Mouse (Mus musculus): ENCODE results near the gene Cd79b. TPM values are rescaled to one million over a fixed set of nuclear protein-coding genes. Genes with fewer than 3 reads are reported as not detected.
"Not testable (repeated sequence)": the region's sequence is repeated elsewhere in the genome, so short reads cannot be mapped to it uniquely, and the experiment has no call there.

The Cd79b gene
- polyA plus RNA-seq, 1 experiment from 2014 or later: 1.3 TPM

GRCm38 (mm10) chr11:106349772-106350171, 35.2 kb upstream of the Cd79b start:
- Histone ChIP-seq H3K27ac (replicated peaks; ENCODE audit: low read depth, low read length) (no peak overlapping the region), H3K36me3 (replicated peaks; ENCODE audit: control insufficient read depth, insufficient read depth, low read depth, low read length) (no peaks in the 10 kb centered on the region), H3K4me1 (ENCODE audit: control insufficient read depth, insufficient read depth, low read length) (no peaks in the 10 kb centered on the region), H3K9ac (replicated peaks; ENCODE audit: low read length) (no peak overlapping the region), H3K27me3 (ENCODE audit: control insufficient read depth, insufficient read depth, low read length) (no peaks in the 10 kb centered on the region), H3K4me3 (ENCODE audit: low read depth, low read length) (no peak overlapping the region), H3K9me3 (replicated peaks; ENCODE audit: control insufficient read depth, low read length) (no peaks in the 10 kb centered on the region), H3K4me2 (ENCODE audit: low read depth, low read length) (no peak overlapping the region)
- WGBS: 90% methylated on average over 6 of the region's 6 CpGs
- DNase-seq (ENCODE audit: low spot score) (no peak), ATAC-seq (replicated peaks; ENCODE audit: insufficient number of reproducible peaks, low FRiP score, low TSS enrichment, low read depth) (no peak)

- Histone ChIP-seq H3K27me3 (ENCODE audit: control insufficient read depth, insufficient read depth, low read length) (no peaks in the 10 kb centered on the region), H3K4me3 (ENCODE audit: low read depth, low read length) (no peak overlapping the region), H3K9ac (replicated peaks; ENCODE audit: low read length) (no peak overlapping the region), H3K9me3 (replicated peaks; ENCODE audit: control insufficient read depth, low read length) (no peaks in the 10 kb centered on the region), H3K36me3 (replicated peaks; ENCODE audit: control insufficient read depth, insufficient read depth, low read depth, low read length) (no peaks in the 10 kb centered on the region), H3K4me1 (ENCODE audit: control insufficient read depth, insufficient read depth, low read length) (no peaks in the 10 kb centered on the region), H3K27ac (replicated peaks; ENCODE audit: low read depth, low read length) (no peak overlapping the region), H3K4me2 (ENCODE audit: low read depth, low read length) (no peak overlapping the region)
- DNase-seq (ENCODE audit: low spot score) (peak; percentile 33), ATAC-seq (replicated peaks; ENCODE audit: insufficient number of reproducible peaks, low FRiP score, low TSS enrichment, low read depth) (no peak)
- 51% methylated on average over 6 of the region's 6 CpGs for WGBS
Measured at GRCm38 (mm10) chr11:106344910-106345309, 30.3 kb upstream of the Cd79b start.

- Histone ChIP-seq H3K4me2 (ENCODE audit: low read depth, low read length) (no peak overlapping the region), H3K27ac (replicated peaks; ENCODE audit: low read depth, low read length) (no peak overlapping the region), H3K9ac (replicated peaks; ENCODE audit: low read length) (no peak overlapping the region), H3K9me3 (replicated peaks; ENCODE audit: control insufficient read depth, low read length) (no peaks in the 10 kb centered on the region), H3K4me3 (ENCODE audit: low read depth, low read length) (no peak overlapping the region), H3K36me3 (replicated peaks; ENCODE audit: control insufficient read depth, insufficient read depth, low read depth, low read length) (no peaks in the 10 kb centered on the region), H3K4me1 (ENCODE audit: control insufficient read depth, insufficient read depth, low read length) (no peaks in the 10 kb centered on the region), H3K27me3 (ENCODE audit: control insufficient read depth, insufficient read depth, low read length) (no peaks in the 10 kb centered on the region)
- DNase-seq (ENCODE audit: low spot score): no peak
- WGBS: 81% methylated on average over 9 of the region's 9 CpGs
- no peak for ATAC-seq (replicated peaks; ENCODE audit: insufficient number of reproducible peaks, low FRiP score, low TSS enrichment, low read depth)
Measured at GRCm38 (mm10) chr11:106340990-106341520, 26.5 kb upstream of the Cd79b start.

GRCm38 (mm10) chr11:106339323-106339722, 24.8 kb upstream of the Cd79b start:
- not testable (repeated sequence) for H3K27ac ChIP-seq (replicated peaks; ENCODE audit: low read depth, low read length); H3K4me3 ChIP-seq (ENCODE audit: low read depth, low read length); H3K9ac ChIP-seq (replicated peaks; ENCODE audit: low read length); H3K36me3 ChIP-seq (replicated peaks; ENCODE audit: control insufficient read depth, insufficient read depth, low read depth, low read length); DNase-seq (ENCODE audit: low spot score); H3K9me3 ChIP-seq (replicated peaks; ENCODE audit: control insufficient read depth, low read length); H3K4me1 ChIP-seq (ENCODE audit: control insufficient read depth, insufficient read depth, low read length); H3K4me2 ChIP-seq (ENCODE audit: low read depth, low read length); ATAC-seq (replicated peaks; ENCODE audit: insufficient number of reproducible peaks, low FRiP score, low TSS enrichment, low read depth); H3K27me3 ChIP-seq (ENCODE audit: control insufficient read depth, insufficient read depth, low read length)
- WGBS: 94% methylated on average over 4 of the region's 4 CpGs

GRCm38 (mm10) chr11:106338870-106339269, 24.3 kb upstream of the Cd79b start:
- Histone ChIP-seq H3K9me3 (replicated peaks; ENCODE audit: control insufficient read depth, low read length) (no peaks in the 10 kb centered on the region), H3K4me1 (ENCODE audit: control insufficient read depth, insufficient read depth, low read length) (no peaks in the 10 kb centered on the region), H3K9ac (replicated peaks; ENCODE audit: low read length) (no peak overlapping the region), H3K4me2 (ENCODE audit: low read depth, low read length) (no peak overlapping the region), H3K4me3 (ENCODE audit: low read depth, low read length) (no peak overlapping the region), H3K27me3 (ENCODE audit: control insufficient read depth, insufficient read depth, low read length) (no peaks in the 10 kb centered on the region), H3K27ac (replicated peaks; ENCODE audit: low read depth, low read length) (no peak overlapping the region), H3K36me3 (replicated peaks; ENCODE audit: control insufficient read depth, insufficient read depth, low read depth, low read length) (no peaks in the 10 kb centered on the region)
- WGBS: 82% methylated on average over 7 of the region's 7 CpGs
- DNase-seq (ENCODE audit: low spot score): no peak
- no peak for ATAC-seq (replicated peaks; ENCODE audit: insufficient number of reproducible peaks, low FRiP score, low TSS enrichment, low read depth)

DNA sequence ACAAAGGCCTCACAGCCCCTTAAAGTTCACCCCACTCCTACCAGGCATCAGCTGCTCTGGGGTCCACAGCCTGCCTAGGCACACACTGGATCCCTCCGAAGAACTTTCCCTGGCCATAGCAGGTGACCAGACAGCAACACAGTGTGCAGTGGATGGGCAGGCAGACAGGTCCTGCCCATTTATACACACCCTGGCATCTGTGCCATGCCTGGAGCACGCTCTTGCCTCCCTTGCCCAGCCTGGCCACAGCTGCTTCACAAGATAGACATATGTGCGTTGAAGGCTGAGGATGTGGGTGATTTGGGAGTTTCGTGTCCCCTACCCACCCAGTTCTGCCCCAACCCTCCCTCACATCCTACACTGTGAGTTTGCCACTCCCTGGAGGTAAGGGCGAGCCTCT, 23.5 kb upstream of the Cd79b start:
- H3K4me3 ChIP-seq (ENCODE audit: low read depth, low read length): no peak overlapping the region
- H3K9me3 ChIP-seq (replicated peaks; ENCODE audit: control insufficient read depth, low read length): no peaks in the 10 kb centered on the region
- H3K4me1 ChIP-seq (ENCODE audit: control insufficient read depth, insufficient read depth, low read length): no peaks in the 10 kb centered on the region
- H3K9ac ChIP-seq (replicated peaks; ENCODE audit: low read length): no peak overlapping the region
- H3K36me3 ChIP-seq (replicated peaks; ENCODE audit: control insufficient read depth, insufficient read depth, low read depth, low read length): no peaks in the 10 kb centered on the region
- no peaks in the 10 kb centered on the region for H3K27me3 ChIP-seq (ENCODE audit: control insufficient read depth, insufficient read depth, low read length)
- no peak for DNase-seq (ENCODE audit: low spot score)
- 79% methylated on average over 5 of the region's 5 CpGs for WGBS
- H3K4me2 ChIP-seq (ENCODE audit: low read depth, low read length): no peak overlapping the region
- no peak for ATAC-seq (replicated peaks; ENCODE audit: insufficient number of reproducible peaks, low FRiP score, low TSS enrichment, low read depth)
- no peak overlapping the region for H3K27ac ChIP-seq (replicated peaks; ENCODE audit: low read depth, low read length)

GRCm38 (mm10) chr11:106334066-106334465, 19.5 kb upstream of the Cd79b start:
- H3K4me3 ChIP-seq (ENCODE audit: low read depth, low read length): no peak overlapping the region
- H3K9ac ChIP-seq (replicated peaks; ENCODE audit: low read length): no peak overlapping the region
- 2% methylated on average over 2 of the region's 2 CpGs for WGBS
- H3K27me3 ChIP-seq (ENCODE audit: control insufficient read depth, insufficient read depth, low read length): no peaks in the 10 kb centered on the region
- H3K36me3 ChIP-seq (replicated peaks; ENCODE audit: control insufficient read depth, insufficient read depth, low read depth, low read length): no peaks in the 10 kb centered on the region
- ATAC-seq (replicated peaks; ENCODE audit: insufficient number of reproducible peaks, low FRiP score, low TSS enrichment, low read depth) (no peak), DNase-seq (ENCODE audit: low spot score) (no peak)
- no peaks in the 10 kb centered on the region for H3K9me3 ChIP-seq (replicated peaks; ENCODE audit: control insufficient read depth, low read length)
- no peak overlapping the region for H3K27ac ChIP-seq (replicated peaks; ENCODE audit: low read depth, low read length)
- no peak overlapping the region for H3K4me2 ChIP-seq (ENCODE audit: low read depth, low read length)
- H3K4me1 ChIP-seq (ENCODE audit: control insufficient read depth, insufficient read depth, low read length): no peaks in the 10 kb centered on the region

GRCm38 (mm10) chr11:106332458-106332857, 17.9 kb upstream of the Cd79b start:
- Histone ChIP-seq H3K36me3 (replicated peaks; ENCODE audit: control insufficient read depth, insufficient read depth, low read depth, low read length) (no peaks in the 10 kb centered on the region), H3K27ac (replicated peaks; ENCODE audit: low read depth, low read length) (no peak overlapping the region), H3K4me3 (ENCODE audit: low read depth, low read length) (no peak overlapping the region), H3K4me1 (ENCODE audit: control insufficient read depth, insufficient read depth, low read length) (no peaks in the 10 kb centered on the region), H3K9ac (replicated peaks; ENCODE audit: low read length) (no peak overlapping the region), H3K27me3 (ENCODE audit: control insufficient read depth, insufficient read depth, low read length) (no peaks in the 10 kb centered on the region), H3K9me3 (replicated peaks; ENCODE audit: control insufficient read depth, low read length) (no peaks in the 10 kb centered on the region), H3K4me2 (ENCODE audit: low read depth, low read length) (no peak overlapping the region)
- no peak for ATAC-seq (replicated peaks; ENCODE audit: insufficient number of reproducible peaks, low FRiP score, low TSS enrichment, low read depth)
- no peak for DNase-seq (ENCODE audit: low spot score)
- 61% methylated on average over 4 of the region's 4 CpGs for WGBS
